Mouse (Mus musculus): ENCODE data around the gene Atp10a. TPM values are rescaled to one million over a fixed set of nuclear protein-coding genes. Genes with fewer than 3 reads are reported as not detected.
"Not testable (repeated sequence)": the region's sequence is repeated elsewhere in the genome, so short reads cannot be mapped to it uniquely, and the experiment has no call there.

Atp10a gene
- polyA plus RNA-seq, 1 experiment from 2014 or later, result 3.2 TPM

DNA sequence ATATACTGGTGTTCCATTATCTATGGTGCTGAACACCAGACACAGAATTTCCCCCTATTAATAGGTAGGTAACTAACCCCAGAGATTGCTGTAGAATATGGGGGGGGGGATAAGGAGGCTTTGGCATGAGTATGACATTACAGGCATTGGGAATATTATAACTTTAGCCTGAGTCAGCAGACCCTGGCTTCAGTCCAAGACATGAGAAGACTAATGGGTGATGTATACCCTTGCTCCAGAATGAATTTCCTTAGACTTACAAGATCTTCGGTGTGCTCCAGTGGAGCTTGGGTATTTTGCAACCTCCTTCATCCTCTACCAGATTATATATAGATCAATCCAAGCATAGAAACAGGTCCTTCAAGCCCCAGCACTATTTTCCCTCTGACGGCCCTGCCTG, 145.8 kb downstream of the Atp10a start:
- no peak overlapping the region for H3K4me3 ChIP-seq (ENCODE audit: low read depth, low read length)
- no peak overlapping the region for H3K4me2 ChIP-seq (ENCODE audit: low read length)
- ATAC-seq (replicated peaks; ENCODE audit: low FRiP score, low TSS enrichment, low read depth) (no peak), DNase-seq (ENCODE audit: low spot score) (no peak)
- no peak overlapping the region for H3K9ac ChIP-seq (ENCODE audit: low read length)
- no peaks in the 10 kb centered on the region for H3K9me3 ChIP-seq (ENCODE audit: control insufficient read depth, low read length)
- H3K27ac ChIP-seq (ENCODE audit: low read depth), result no peak overlapping the region
- H3K4me1 ChIP-seq (replicated peaks; ENCODE audit: control insufficient read depth, insufficient read depth, low read length), result no peaks in the 10 kb centered on the region
- 0 out of 2 replicates have a peak, but pooled peaks cover 4% of the 10 kb centered on the region for H3K36me3 ChIP-seq (ENCODE audit: control insufficient read depth, insufficient read depth, low read length)
- WGBS, result 78% methylated on average over 2 of the region's 2 CpGs
- H3K27me3 ChIP-seq (replicated peaks; ENCODE audit: control insufficient read depth, insufficient read depth, low read length), result no peaks in the 10 kb centered on the region

DNA sequence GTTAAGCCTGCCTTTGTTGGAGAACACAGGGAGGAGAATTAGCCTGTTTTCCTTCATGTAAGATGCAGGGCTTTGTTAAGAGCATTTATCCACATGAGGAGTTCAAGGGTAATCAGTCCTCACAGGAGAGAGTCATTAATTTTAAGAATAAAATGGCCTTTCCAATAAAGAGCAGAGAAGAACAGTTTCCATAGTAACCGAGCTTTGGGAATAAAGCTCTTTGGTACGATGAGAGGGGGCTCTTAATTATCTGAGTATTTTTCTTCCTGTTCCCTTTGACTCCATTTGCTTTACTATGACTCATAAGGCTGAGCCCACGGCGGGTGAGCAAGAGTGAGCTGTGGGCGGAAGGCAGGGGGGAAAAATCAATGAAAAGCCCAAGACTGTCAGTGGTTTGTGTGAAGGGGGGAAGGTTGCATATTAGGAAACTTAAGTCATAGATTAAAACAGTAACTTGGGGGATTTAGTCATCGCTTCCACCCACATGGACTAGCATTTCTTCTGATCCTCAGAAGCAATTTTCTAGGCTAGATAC, 166.2 kb downstream of the Atp10a start:
- no peak for DNase-seq (ENCODE audit: low spot score)
- H3K27me3 ChIP-seq (replicated peaks; ENCODE audit: control insufficient read depth, insufficient read depth, low read length), result no peaks in the 10 kb centered on the region
- H3K27ac ChIP-seq (ENCODE audit: low read depth), result no peak overlapping the region
- H3K9me3 ChIP-seq (ENCODE audit: control insufficient read depth, low read length), result no peaks in the 10 kb centered on the region
- no peak for ATAC-seq (replicated peaks; ENCODE audit: low FRiP score, low TSS enrichment, low read depth)
- 68% methylated on average over 6 of the region's 6 CpGs for WGBS
- H3K4me2 ChIP-seq (ENCODE audit: low read length), result no peak overlapping the region
- no peaks in the 10 kb centered on the region for H3K36me3 ChIP-seq (ENCODE audit: control insufficient read depth, insufficient read depth, low read length)
- no peak overlapping the region for H3K4me3 ChIP-seq (ENCODE audit: low read depth, low read length)
- H3K4me1 ChIP-seq (replicated peaks; ENCODE audit: control insufficient read depth, insufficient read depth, low read length), result no peaks in the 10 kb centered on the region
- no peak overlapping the region for H3K9ac ChIP-seq (ENCODE audit: low read length)

DNA sequence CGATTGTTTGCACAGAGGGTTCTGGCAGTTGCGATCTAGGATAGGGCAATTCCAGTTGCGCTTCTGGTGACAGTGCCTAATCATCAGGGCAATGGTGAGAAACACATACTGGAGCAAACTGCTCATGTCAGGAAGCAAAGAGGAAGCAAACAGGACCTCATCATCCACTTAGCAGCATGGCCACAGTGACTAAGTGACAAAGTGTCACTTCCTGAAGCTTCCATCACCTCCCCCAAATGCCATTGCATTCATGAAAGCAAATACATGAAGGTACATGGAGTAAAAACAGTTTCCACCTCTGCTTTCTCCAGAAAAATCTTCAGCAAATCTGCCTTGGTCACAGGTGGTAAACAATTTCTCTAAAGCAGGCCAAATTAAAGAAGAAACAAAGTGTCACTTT, 168.7 kb downstream of the Atp10a start:
- H3K9ac ChIP-seq (ENCODE audit: low read length), result no peak overlapping the region
- WGBS, result 85% methylated on average over 3 of the region's 3 CpGs
- H3K9me3 ChIP-seq (ENCODE audit: control insufficient read depth, low read length), result no peaks in the 10 kb centered on the region
- H3K4me2 ChIP-seq (ENCODE audit: low read length), result no peak overlapping the region
- H3K36me3 ChIP-seq (ENCODE audit: control insufficient read depth, insufficient read depth, low read length), result peaks cover 6% of the 10 kb centered on the region; the same call in 1 of the 2 replicates
- ATAC-seq (replicated peaks; ENCODE audit: low FRiP score, low TSS enrichment, low read depth) (no peak), DNase-seq (ENCODE audit: low spot score) (no peak)
- no peaks in the 10 kb centered on the region for H3K27me3 ChIP-seq (replicated peaks; ENCODE audit: control insufficient read depth, insufficient read depth, low read length)
- no peaks in the 10 kb centered on the region for H3K4me1 ChIP-seq (replicated peaks; ENCODE audit: control insufficient read depth, insufficient read depth, low read length)
- no peak overlapping the region for H3K27ac ChIP-seq (ENCODE audit: low read depth)
- no peak overlapping the region for H3K4me3 ChIP-seq (ENCODE audit: low read depth, low read length)

DNA sequence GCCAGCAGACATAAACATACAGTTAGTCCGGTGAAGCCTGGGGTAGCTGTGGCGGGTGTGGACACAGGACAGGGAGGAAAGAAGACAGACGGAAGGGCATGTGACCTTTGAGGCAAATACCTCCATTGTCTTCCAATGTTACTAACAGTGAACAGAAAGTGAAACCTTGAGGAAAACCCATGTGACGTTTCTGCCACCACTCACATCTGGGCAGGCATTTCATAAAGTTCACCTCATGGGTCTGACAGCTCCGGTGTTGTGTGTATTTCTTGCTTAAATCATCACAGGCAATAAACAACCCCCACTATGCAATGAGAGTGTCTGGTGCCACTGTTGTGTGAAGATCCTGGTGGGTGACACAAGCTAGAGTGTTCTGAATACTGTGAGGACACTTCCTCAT, 173.1 kb downstream of the Atp10a start:
- Histone ChIP-seq H3K9me3 (ENCODE audit: control insufficient read depth, low read length) (no peaks in the 10 kb centered on the region), H3K4me1 (replicated peaks; ENCODE audit: control insufficient read depth, insufficient read depth, low read length) (no peaks in the 10 kb centered on the region), H3K4me2 (ENCODE audit: low read length) (no peak overlapping the region), H3K27ac (ENCODE audit: low read depth) (no peak overlapping the region), H3K9ac (ENCODE audit: low read length) (no peak overlapping the region), H3K36me3 (ENCODE audit: control insufficient read depth, insufficient read depth, low read length) (peaks cover 6% of the 10 kb centered on the region; the same call in 1 of the 2 replicates), H3K4me3 (ENCODE audit: low read depth, low read length) (no peak overlapping the region), H3K27me3 (replicated peaks; ENCODE audit: control insufficient read depth, insufficient read depth, low read length) (no peaks in the 10 kb centered on the region)
- ATAC-seq (replicated peaks; ENCODE audit: low FRiP score, low TSS enrichment, low read depth) (no peak), DNase-seq (ENCODE audit: low spot score) (no peak)
- WGBS, result 53% methylated on average over 5 of the region's 5 CpGs

DNA sequence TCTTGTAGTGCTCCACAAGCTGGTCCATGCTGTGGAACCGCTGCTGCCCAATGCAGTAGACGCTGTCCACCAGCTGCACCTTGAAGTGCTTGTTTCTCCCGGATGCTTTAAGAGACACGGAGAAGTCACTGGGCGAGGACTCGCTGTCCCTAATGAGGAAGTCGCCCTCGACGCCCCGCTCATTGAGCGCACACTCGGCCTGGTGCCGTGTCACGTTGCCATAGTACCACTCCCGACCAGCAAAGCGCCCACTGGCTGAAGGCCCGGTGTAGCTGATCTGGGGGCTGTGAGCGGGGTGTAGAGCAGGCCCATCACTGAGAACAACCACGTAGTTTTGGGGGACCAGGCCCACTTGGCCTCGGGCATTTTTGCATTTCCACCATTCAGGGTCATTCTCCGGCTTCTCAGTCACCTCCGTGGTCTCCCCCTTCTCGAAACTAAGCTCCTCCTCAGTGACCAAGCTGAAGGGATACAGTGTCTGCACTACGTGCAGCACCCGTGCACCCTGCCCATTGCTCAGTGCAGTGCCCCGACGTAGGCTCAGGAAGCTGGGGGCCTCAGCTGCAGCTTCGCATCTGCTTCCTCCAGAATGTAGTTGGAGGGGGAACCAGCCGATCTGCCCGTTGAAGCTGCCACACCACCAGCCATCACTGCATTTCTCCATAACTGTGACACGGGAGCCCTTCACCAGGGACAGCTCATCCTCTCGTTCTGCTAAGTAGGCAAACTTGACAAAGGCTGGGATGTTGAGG, 181.1 kb downstream of the Atp10a start:
- H3K9me3 ChIP-seq (ENCODE audit: control insufficient read depth, low read length); ATAC-seq (replicated peaks; ENCODE audit: low FRiP score, low TSS enrichment, low read depth): not testable (repeated sequence)

DNA sequence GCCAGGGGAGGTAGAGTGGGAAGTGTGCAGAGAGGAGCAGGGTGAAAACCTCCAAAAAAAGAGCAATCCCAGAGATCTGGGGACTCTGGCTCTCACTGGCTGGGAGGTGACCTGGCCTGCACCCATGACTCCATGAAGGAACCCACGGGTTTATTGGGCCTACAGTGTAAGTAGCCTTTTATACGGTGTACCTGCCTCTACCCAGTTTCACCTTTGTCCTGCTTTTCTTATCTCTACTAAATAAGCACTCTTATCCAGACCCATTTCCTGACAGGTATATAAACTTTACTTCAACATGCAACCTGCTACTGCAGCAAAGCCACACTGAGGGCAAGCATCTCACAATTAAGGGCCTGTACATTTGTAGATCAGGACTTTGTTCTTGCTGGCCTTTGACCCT, 184.4 kb downstream of the Atp10a start:
- Histone ChIP-seq H3K9me3 (ENCODE audit: control insufficient read depth, low read length) (no peaks in the 10 kb centered on the region), H3K27me3 (replicated peaks; ENCODE audit: control insufficient read depth, insufficient read depth, low read length) (no peaks in the 10 kb centered on the region), H3K36me3 (ENCODE audit: control insufficient read depth, insufficient read depth, low read length) (no peaks in the 10 kb centered on the region), H3K4me2 (ENCODE audit: low read length) (no peak overlapping the region), H3K27ac (ENCODE audit: low read depth) (no peak overlapping the region), H3K4me3 (ENCODE audit: low read depth, low read length) (no peak overlapping the region), H3K9ac (ENCODE audit: low read length) (no peak overlapping the region), H3K4me1 (replicated peaks; ENCODE audit: control insufficient read depth, insufficient read depth, low read length) (peaks cover 32% of the 10 kb centered on the region)
- ATAC-seq (replicated peaks; ENCODE audit: low FRiP score, low TSS enrichment, low read depth), result no peak
- DNase-seq (ENCODE audit: low spot score), result no peak
- WGBS, result 29% methylated on average over 2 of the region's 2 CpGs

More for the DNA sequence above, 181.1 kb downstream of the Atp10a start:
- H3K9ac ChIP-seq (ENCODE audit: low read length); DNase-seq (ENCODE audit: low spot score); H3K36me3 ChIP-seq (ENCODE audit: control insufficient read depth, insufficient read depth, low read length); H3K4me2 ChIP-seq (ENCODE audit: low read length); H3K27ac ChIP-seq (ENCODE audit: low read depth); H3K4me1 ChIP-seq (replicated peaks; ENCODE audit: control insufficient read depth, insufficient read depth, low read length); H3K4me3 ChIP-seq (ENCODE audit: low read depth, low read length); H3K27me3 ChIP-seq (replicated peaks; ENCODE audit: control insufficient read depth, insufficient read depth, low read length): not testable (repeated sequence)
- WGBS, result 89% methylated on average over 32 of the region's 32 CpGs

DNA sequence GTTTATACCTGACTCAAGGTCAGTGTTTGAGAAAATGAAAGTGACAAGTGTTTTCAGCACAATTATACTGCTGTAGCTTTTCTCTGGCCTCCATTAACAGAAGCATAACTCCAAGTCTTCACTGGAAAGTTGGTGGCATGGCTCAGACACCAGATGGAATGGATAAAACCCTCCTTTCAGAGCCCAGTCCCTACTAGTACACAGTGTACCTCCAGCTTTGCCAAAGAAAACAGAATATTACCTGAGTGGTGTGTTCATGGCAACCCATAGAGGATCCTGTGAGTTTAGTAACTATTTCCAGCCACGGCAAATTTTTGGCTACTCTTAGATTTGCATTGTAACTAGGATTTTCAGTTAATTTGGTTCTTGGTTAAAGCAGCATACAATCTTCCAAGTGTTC, 185.1 kb downstream of the Atp10a start:
- Histone ChIP-seq H3K27ac (ENCODE audit: low read depth) (no peak overlapping the region), H3K9me3 (ENCODE audit: control insufficient read depth, low read length) (no peaks in the 10 kb centered on the region), H3K36me3 (ENCODE audit: control insufficient read depth, insufficient read depth, low read length) (no peaks in the 10 kb centered on the region), H3K4me3 (ENCODE audit: low read depth, low read length) (no peak overlapping the region), H3K27me3 (replicated peaks; ENCODE audit: control insufficient read depth, insufficient read depth, low read length) (no peaks in the 10 kb centered on the region), H3K9ac (ENCODE audit: low read length) (no peak overlapping the region), H3K4me2 (ENCODE audit: low read length) (no peak overlapping the region), H3K4me1 (replicated peaks; ENCODE audit: control insufficient read depth, insufficient read depth, low read length) (peaks cover 32% of the 10 kb centered on the region)
- DNase-seq (ENCODE audit: low spot score) (no peak), ATAC-seq (replicated peaks; ENCODE audit: low FRiP score, low TSS enrichment, low read depth) (no peak)
- 94% methylated on average over 1 of the region's 1 CpGs for WGBS

DNA sequence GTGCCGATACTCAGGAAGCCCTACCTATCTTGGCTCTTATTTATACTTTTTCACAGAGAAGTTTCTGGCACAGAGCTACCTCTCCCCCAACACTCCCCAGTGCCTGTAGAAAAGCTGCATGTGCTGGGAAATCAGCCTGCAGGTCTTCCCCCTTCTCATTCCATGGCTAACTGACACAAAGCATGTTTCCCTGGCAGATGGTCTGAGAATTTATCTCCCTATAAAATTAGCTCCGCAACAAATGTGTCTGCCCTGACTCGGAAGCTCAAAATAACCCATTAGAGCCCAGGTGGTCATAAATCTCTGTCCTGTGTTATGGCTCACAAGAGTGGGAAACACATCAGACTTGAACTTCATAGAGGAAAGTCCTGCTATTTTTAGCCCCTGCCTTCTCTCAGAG, 186.9 kb downstream of the Atp10a start:
- H3K9ac ChIP-seq (ENCODE audit: low read length), result no peak overlapping the region
- peaks cover 32% of the 10 kb centered on the region for H3K4me1 ChIP-seq (replicated peaks; ENCODE audit: control insufficient read depth, insufficient read depth, low read length)
- ATAC-seq (replicated peaks; ENCODE audit: low FRiP score, low TSS enrichment, low read depth), result peak; percentile 57; the same call in 1 of the 2 replicates
- no peak overlapping the region for H3K4me3 ChIP-seq (ENCODE audit: low read depth, low read length)
- peak overlapping the region; percentile 87 for H3K27ac ChIP-seq (ENCODE audit: low read depth)
- WGBS, result 16% methylated on average over 3 of the region's 3 CpGs
- H3K9me3 ChIP-seq (ENCODE audit: control insufficient read depth, low read length), result no peaks in the 10 kb centered on the region
- H3K27me3 ChIP-seq (replicated peaks; ENCODE audit: control insufficient read depth, insufficient read depth, low read length), result no peaks in the 10 kb centered on the region
- H3K4me2 ChIP-seq (ENCODE audit: low read length), result peak overlapping the region; percentile 42; the same call in 1 of the 2 replicates
- DNase-seq (ENCODE audit: low spot score), result peak; percentile 57
- H3K36me3 ChIP-seq (ENCODE audit: control insufficient read depth, insufficient read depth, low read length), result no peaks in the 10 kb centered on the region
